Mouse (Mus musculus): ENCODE measurements around the gene 1700001P01Rik. TPM values are rescaled to one million over a fixed set of nuclear protein-coding genes. Genes with fewer than 3 reads are reported as not detected.

Gene 1700001P01Rik
- polyA plus RNA-seq, 1 experiment from 2014 or later: not detected

DNA sequence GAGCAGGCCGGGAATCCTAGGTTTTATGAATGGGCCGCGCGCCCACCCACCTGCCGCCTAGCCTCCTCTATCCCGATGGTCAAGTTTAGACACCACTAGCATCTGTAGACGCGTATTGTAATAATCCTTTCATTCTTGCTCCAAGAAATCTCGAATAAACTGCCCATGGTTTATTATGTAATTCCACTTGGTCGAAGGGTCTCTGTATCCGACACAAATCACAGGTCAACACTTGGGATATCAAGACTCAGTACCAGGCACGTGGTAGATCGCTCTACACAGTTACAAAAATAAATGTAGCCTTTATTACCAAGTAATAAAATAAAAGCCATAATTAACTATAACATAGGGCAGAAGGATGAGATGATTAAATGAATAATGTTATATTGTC lies 30.4 kb downstream of the 1700001P01Rik start:
- 0 out of 2 replicates have a peak, but pooled peaks have one; percentile 3 for ATAC-seq (ENCODE audit: insufficient read depth)
- Histone ChIP-seq H3K36me3 (ENCODE audit: insufficient read depth) (peaks cover 47% of the 10 kb centered on the region), H3K4me1 (ENCODE audit: insufficient read depth) (peaks cover 10% of the 10 kb centered on the region; the same call in 1 of the 2 replicates), H3K4me2 (peak overlapping the region; percentile 87), H3K9ac (peak overlapping the region; percentile 81; the same call in 1 of the 2 replicates), H3K9me3 (ENCODE audit: low read depth, low read length) (no peaks in the 10 kb centered on the region), H3K4me3 (ENCODE audit: low read depth, low read length) (peak overlapping the region; percentile 81), H3K27ac (ENCODE audit: low read depth) (no peak overlapping the region), H3K27me3 (ENCODE audit: insufficient read depth, low read length) (no peaks in the 10 kb centered on the region)
- TF ChIP-seq CTCF (IDR thresholded peaks at IDR 0.05; ENCODE audit: low read depth): no peak
- WGBS: 10% methylated on average over 13 of the region's 13 CpGs
- no peak for DNase-seq

DNA sequence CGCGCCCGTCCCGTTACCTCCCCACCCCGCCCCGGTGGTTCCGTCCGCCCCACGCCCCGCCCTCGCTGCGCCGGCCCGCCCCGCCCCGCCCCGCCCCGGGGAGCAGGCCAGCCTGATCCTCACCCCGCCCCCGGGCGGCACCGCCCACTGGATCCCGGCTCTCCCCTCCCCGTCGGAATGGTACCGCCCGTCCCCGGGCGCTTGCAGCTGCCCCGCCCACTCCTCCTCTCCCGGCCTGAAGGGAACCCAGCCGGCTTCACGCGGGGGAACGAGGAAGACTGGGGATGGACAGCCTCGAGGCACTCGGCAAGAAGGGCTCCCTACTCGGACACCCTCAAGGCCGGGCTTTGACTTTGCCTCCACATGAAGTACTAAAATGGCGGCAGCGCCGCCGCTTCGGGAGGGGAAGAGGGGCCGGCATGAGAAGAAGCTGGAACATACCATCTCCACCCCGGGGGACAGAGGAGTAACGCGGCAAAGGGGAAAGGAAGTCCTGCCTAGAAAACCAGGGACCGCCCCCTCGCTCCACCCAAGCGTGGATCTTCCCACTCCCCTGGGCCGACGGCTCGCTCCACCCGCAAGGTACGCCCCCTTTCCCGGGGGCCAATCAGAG lies 30.9 kb downstream of the 1700001P01Rik start:
- Histone ChIP-seq H3K36me3 (ENCODE audit: insufficient read depth) (peaks cover 42% of the 10 kb centered on the region), H3K27ac (ENCODE audit: low read depth) (peak overlapping the region; percentile 89; the same call in 1 of the 2 replicates), H3K4me1 (ENCODE audit: insufficient read depth) (peaks cover 10% of the 10 kb centered on the region; the same call in 1 of the 2 replicates), H3K27me3 (ENCODE audit: insufficient read depth, low read length) (no peaks in the 10 kb centered on the region), H3K9me3 (ENCODE audit: low read depth, low read length) (no peaks in the 10 kb centered on the region), H3K9ac (peak overlapping the region; percentile 81), H3K4me3 (ENCODE audit: low read depth, low read length) (peak overlapping the region; percentile 81), H3K4me2 (peak overlapping the region; percentile 87)
- DNase-seq (peak; percentile 99), ATAC-seq (ENCODE audit: insufficient read depth) (peak; percentile 96)
- no peak for TF ChIP-seq CTCF (IDR thresholded peaks at IDR 0.05; ENCODE audit: low read depth)
- WGBS: under 1% methylated on average over 53 of the region's 57 CpGs

DNA sequence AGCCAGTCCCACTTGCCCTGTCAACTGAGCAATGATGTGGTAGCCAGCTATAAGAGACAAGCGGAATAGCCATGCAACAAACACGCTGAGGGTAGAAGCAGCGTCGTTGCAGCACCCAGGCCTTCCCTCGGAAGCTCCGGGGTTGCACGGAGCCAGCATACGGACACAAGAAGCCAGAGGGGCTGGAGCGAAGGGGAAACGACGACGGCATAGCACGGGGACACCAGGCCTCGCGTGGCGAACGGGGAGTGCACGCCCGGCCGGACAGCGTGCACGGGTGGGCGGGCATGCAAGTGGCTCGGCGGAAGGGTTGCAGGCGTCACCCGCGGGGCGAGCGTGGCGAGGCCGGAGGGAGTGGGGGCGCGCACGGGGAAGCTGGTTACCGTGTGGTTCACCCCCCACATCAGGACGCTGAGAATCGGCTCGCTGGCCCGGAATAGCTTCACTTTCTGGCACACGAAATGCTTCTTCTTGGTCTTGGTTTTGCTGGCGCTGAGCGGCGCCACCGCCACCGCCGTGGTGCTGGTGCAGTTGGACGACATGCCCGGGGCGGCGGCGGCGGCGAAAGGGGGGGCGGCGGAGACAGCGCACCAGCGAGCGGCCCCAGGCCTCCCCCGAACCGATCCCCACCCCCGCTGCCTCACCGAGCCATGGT lies 31.5 kb downstream of the 1700001P01Rik start, which contains the start of gene Pip4k2b:
TSS of gene Pip4k2b (minus strand) at position 642 of the 655 bp plus-strand sequence.
- ATAC-seq (ENCODE audit: insufficient read depth) (peak; percentile 23), DNase-seq (no peak)
- Histone ChIP-seq H3K36me3 (ENCODE audit: insufficient read depth) (peaks cover 36% of the 10 kb centered on the region), H3K4me3 (ENCODE audit: low read depth, low read length) (peak within 1 kb of the TSS; percentile 81), H3K27me3 (ENCODE audit: insufficient read depth, low read length) (no peaks in the 10 kb centered on the region), H3K9me3 (ENCODE audit: low read depth, low read length) (no peaks in the 10 kb centered on the region), H3K27ac (ENCODE audit: low read depth) (peak within 1 kb of the TSS; percentile 89), H3K9ac (peak within 1 kb of the TSS; percentile 81), H3K4me1 (ENCODE audit: insufficient read depth) (peaks cover 10% of the 10 kb centered on the region; the same call in 1 of the 2 replicates), H3K4me2 (peak within 1 kb of the TSS; percentile 87)
- under 1% methylated on average over 55 of the region's 63 CpGs for whole genome bisulfite sequencing
- TF ChIP-seq CTCF (IDR thresholded peaks at IDR 0.05; ENCODE audit: low read depth): no peak

DNA sequence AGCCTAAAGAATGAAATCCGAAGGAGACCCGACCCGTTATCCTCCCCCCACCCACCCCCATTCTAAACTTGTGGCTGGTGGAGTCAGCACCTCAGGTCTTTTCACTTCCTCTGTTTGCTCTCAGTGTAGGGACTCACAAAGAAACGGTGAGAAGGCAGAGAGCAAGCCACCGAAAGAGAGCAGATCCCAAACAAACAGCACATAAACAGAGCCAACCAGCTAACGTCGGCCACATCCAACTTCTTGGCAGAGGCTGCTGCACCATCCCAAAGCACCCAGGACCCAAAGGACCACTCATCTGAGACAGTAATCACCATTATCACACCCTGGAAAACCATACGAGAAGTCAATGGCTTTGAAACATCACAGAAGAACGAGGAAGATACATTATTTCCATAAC lies 32.3 kb downstream of the 1700001P01Rik start:
- TF ChIP-seq CTCF (IDR thresholded peaks at IDR 0.05; ENCODE audit: low read depth): no peak
- 19% methylated on average over 9 of the region's 9 CpGs for WGBS

DNA sequence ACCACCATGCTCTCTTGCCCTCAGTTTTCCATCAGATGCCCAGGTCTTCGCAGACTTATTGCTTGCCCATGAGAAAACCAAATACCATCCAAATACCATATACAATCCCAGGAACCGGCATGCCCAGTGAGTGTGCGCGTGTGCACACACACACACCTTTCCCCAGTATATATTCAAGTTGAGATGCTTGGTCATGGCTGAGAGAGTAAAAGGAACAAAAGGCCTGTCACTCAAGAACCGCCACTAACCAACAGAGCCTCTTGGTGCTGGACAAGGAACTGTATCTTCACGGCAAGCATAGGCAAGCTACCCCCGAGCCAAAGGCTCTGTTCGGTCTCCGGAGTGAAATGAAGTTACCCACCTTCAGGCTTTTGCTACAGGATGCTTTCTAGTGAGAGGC lies 33.1 kb downstream of the 1700001P01Rik start:
- H3K9ac ChIP-seq: peak overlapping the region; percentile 8
- H3K36me3 ChIP-seq (ENCODE audit: insufficient read depth): peaks cover 21% of the 10 kb centered on the region
- peak overlapping the region; percentile 87 for H3K4me2 ChIP-seq
- peaks cover 10% of the 10 kb centered on the region; the same call in 1 of the 2 replicates for H3K4me1 ChIP-seq (ENCODE audit: insufficient read depth)
- DNase-seq (no peak), ATAC-seq (ENCODE audit: insufficient read depth) (no peak)
- H3K4me3 ChIP-seq (ENCODE audit: low read depth, low read length): 0 out of 2 replicates have a peak overlapping the region, but pooled peaks have one; percentile 81
- TF ChIP-seq CTCF (IDR thresholded peaks at IDR 0.05; ENCODE audit: low read depth): no peak
- no peaks in the 10 kb centered on the region for H3K9me3 ChIP-seq (ENCODE audit: low read depth, low read length)
- H3K27me3 ChIP-seq (ENCODE audit: insufficient read depth, low read length): no peaks in the 10 kb centered on the region
- H3K27ac ChIP-seq (ENCODE audit: low read depth): no peak overlapping the region
- WGBS: 79% methylated on average over 9 of the region's 9 CpGs

More for the DNA sequence above, 32.3 kb downstream of the 1700001P01Rik start:
- Histone ChIP-seq H3K27ac (ENCODE audit: low read depth) (peak overlapping the region; percentile 79; the same call in 1 of the 2 replicates), H3K9ac (peak overlapping the region; percentile 81), H3K4me1 (ENCODE audit: insufficient read depth) (peaks cover 10% of the 10 kb centered on the region; the same call in 1 of the 2 replicates), H3K36me3 (ENCODE audit: insufficient read depth) (peaks cover 29% of the 10 kb centered on the region), H3K9me3 (ENCODE audit: low read depth, low read length) (no peaks in the 10 kb centered on the region), H3K27me3 (ENCODE audit: insufficient read depth, low read length) (no peaks in the 10 kb centered on the region), H3K4me2 (peak overlapping the region; percentile 87), H3K4me3 (ENCODE audit: low read depth, low read length) (peak overlapping the region; percentile 81)
- ATAC-seq (ENCODE audit: insufficient read depth) (no peak), DNase-seq (no peak)

DNA sequence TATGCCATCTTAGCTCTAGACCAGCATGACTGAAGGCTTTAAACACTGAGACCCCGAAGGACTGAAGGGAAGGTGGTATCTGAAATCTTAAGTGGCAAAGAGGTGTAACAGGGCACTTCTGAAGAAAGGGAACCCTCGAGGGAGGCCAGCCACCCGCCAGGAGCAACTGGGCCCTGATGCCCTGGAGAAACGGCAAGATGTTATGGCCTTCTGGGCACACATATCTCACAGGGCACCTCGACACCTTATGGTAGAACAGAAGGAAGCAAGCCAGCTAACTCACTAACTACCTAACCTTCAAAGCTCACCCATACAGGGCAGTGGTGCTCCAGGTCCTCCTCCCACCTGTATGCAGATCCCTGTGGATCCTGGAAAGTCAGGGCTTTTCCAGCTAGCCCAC lies 33.6 kb downstream of the 1700001P01Rik start:
- H3K9ac ChIP-seq: peak overlapping the region; percentile 8; the same call in 1 of the 2 replicates
- H3K4me2 ChIP-seq: peak overlapping the region; percentile 87
- no peaks in the 10 kb centered on the region for H3K27me3 ChIP-seq (ENCODE audit: insufficient read depth, low read length)
- H3K4me1 ChIP-seq (ENCODE audit: insufficient read depth): peaks cover 10% of the 10 kb centered on the region; the same call in 1 of the 2 replicates
- TF ChIP-seq CTCF (IDR thresholded peaks at IDR 0.05; ENCODE audit: low read depth): no peak
- DNase-seq (no peak), ATAC-seq (ENCODE audit: insufficient read depth) (no peak)
- H3K36me3 ChIP-seq (ENCODE audit: insufficient read depth): peaks cover 17% of the 10 kb centered on the region
- no peak overlapping the region for H3K4me3 ChIP-seq (ENCODE audit: low read depth, low read length)
- 89% methylated on average over 5 of the region's 5 CpGs for WGBS
- no peak overlapping the region for H3K27ac ChIP-seq (ENCODE audit: low read depth)
- H3K9me3 ChIP-seq (ENCODE audit: low read depth, low read length): no peaks in the 10 kb centered on the region

DNA sequence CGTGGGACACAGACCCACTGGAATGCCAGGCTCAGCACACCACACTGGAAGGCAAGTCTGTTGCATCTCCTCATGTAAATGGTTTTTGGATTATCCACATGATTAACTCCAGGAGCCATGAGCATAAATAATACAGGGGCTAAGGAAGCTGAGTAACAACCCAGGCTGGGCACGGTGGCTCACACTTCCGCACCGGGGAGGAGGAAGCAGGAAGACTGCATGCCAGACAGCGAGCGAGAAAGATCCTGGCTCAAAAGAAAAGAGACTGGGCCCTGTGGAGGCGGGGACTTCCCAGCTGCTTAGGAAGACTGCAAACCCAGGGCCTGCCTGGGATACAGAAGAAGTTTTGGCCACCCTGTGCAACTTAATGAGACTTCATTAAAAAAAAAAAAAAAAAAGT lies 35.5 kb downstream of the 1700001P01Rik start:
- 51% methylated on average over 7 of the region's 7 CpGs for WGBS
- Histone ChIP-seq H3K36me3 (ENCODE audit: insufficient read depth) (0 out of 2 replicates have a peak, but pooled peaks cover 3% of the 10 kb centered on the region), H3K9ac (no peak overlapping the region), H3K27me3 (ENCODE audit: insufficient read depth, low read length) (no peaks in the 10 kb centered on the region), H3K9me3 (ENCODE audit: low read depth, low read length) (no peaks in the 10 kb centered on the region), H3K4me3 (ENCODE audit: low read depth, low read length) (no peak overlapping the region), H3K4me2 (peak overlapping the region; percentile 32; the same call in 1 of the 2 replicates), H3K4me1 (ENCODE audit: insufficient read depth) (peaks cover 10% of the 10 kb centered on the region; the same call in 1 of the 2 replicates), H3K27ac (ENCODE audit: low read depth) (no peak overlapping the region; the same call in 1 of the 2 replicates)
- TF ChIP-seq CTCF (IDR thresholded peaks at IDR 0.05; ENCODE audit: low read depth): no peak
- ATAC-seq (ENCODE audit: insufficient read depth): no peak
- peak; percentile 52 for DNase-seq

All from lung, embryonic 14.5 days (tissue).